Mouse (Mus musculus) right cerebral cortex, postnatal 36 days (tissue): ENCODE results near the gene Med9.

Experiments
- DNase-seq, 2 experiments: peaks; one replicate each; pipeline ENCODE4 v3.0.0; 2022; ENCODE audit warnings: low spot score in 2 of 2, mixed read lengths in 1 of 2

The Med9 gene

GRCm38 (mm10) chr11:59994318-59994717 lies 46.3 kb downstream of the Med9 start:
- DNase-seq = no peak

- no peak for DNase-seq
Observed at GRCm38 (mm10) chr11:60001231-60001980, 53.4 kb downstream of the Med9 start.

GRCm38 (mm10) chr11:60003811-60004210 lies 55.8 kb downstream of the Med9 start:
- DNase-seq = peak; percentile 18 to 66

- DNase-seq = peak in 1 of 2 experiments; percentile 46
Observed at GRCm38 (mm10) chr11:60004716-60005115, 56.7 kb downstream of the Med9 start.

GRCm38 (mm10) chr11:60005866-60006265 lies 57.9 kb downstream of the Med9 start:
- DNase-seq = no peak

GRCm38 (mm10) chr11:60009451-60009850 lies 61.4 kb downstream of the Med9 start:
- DNase-seq = no peak

- no peak for DNase-seq
Observed at GRCm38 (mm10) chr11:60011516-60011915, 63.5 kb downstream of the Med9 start.
